Mouse (Mus musculus) neural tube, embryonic 11.5 days (tissue): Measurements from ENCODE around the gene Tedc2. TPM values are rescaled to one million over a fixed set of nuclear protein-coding genes. Genes with fewer than 3 reads are reported as not detected.
A peak's percentile ranks its signal among the peaks of the same experiment; 100 is the strongest.

ENCODE experiments used
- ATAC-seq: fragments of 200-750 bp; cut with Nextera tagmentation; 2 replicates; pipeline ENCODE4 v1.8.0; 2017; ENCODE audit warnings: moderate number of reproducible peaks, mild to moderate bottlenecking, moderate TSS enrichment, moderate library complexity; ENCODE audit not compliant: insufficient read depth, low FRiP score, low TSS enrichment
- DNase-seq: peaks from one replicate; pipeline ENCODE4 v3.0.0-alpha.2; 2015; ENCODE audit warnings: low spot score
- H3K27ac ChIP-seq: fragments of 300-500 bp; sonication (generic); 2 replicates; pipeline ENCODE4 v1.5.1; 2014; ENCODE audit warnings: low read depth, mild to moderate bottlenecking, low read length
- H3K27me3 ChIP-seq: fragments of 300-500 bp; sonication (generic); 2 replicates; pipeline ENCODE4 v1.6.1; 2014; ENCODE audit warnings: mild to moderate bottlenecking, low read length, mixed read lengths; ENCODE audit not compliant: control insufficient read depth, insufficient read depth
- H3K36me3 ChIP-seq: fragments of 300-500 bp; sonication (generic); 2 replicates; pipeline ENCODE4 v1.6.1; 2014; ENCODE audit warnings: mild to moderate bottlenecking, low read length, moderate library complexity, mixed read lengths; ENCODE audit not compliant: control insufficient read depth, insufficient read depth
- H3K4me1 ChIP-seq: fragments of 300-500 bp; sonication (generic); 2 replicates; pipeline ENCODE4 v1.6.1; 2014; ENCODE audit warnings: low read length, mixed read lengths; ENCODE audit not compliant: control insufficient read depth, insufficient read depth
- H3K4me2 ChIP-seq: fragments of 300-500 bp; sonication (generic); 2 replicates; pipeline ENCODE4 v1.6.1; 2014; ENCODE audit warnings: low read depth, mild to moderate bottlenecking, moderate library complexity
- H3K4me3 ChIP-seq: fragments of 300-500 bp; sonication (generic); 2 replicates; pipeline ENCODE4 v1.5.1; 2014; ENCODE audit warnings: low read depth, low read length
- H3K9ac ChIP-seq: fragments of 300-500 bp; sonication (generic); 2 replicates; pipeline ENCODE4 v1.6.1; 2014; ENCODE audit warnings: mild to moderate bottlenecking, low read length
- H3K9me3 ChIP-seq: fragments of 300-500 bp; sonication (generic); 2 replicates; pipeline ENCODE4 v1.6.1; 2016; ENCODE audit warnings: low read length; ENCODE audit not compliant: control insufficient read depth
- WGBS: fragments of 180-500 bp; shearing (Covaris S2); extraction: QIAGEN DNeasy Blood & Tissue Kit; methylation state at CpG from one replicate; pipeline ENCODE4 v1.1.7; 2014; 5-methylcytosine and 5-hydroxymethylcytosine counted together
- microRNA-seq: library from miRNA; unstranded; fragments of <30 nt; microRNA quantifications from one replicate; pipeline ENCODE4, GENCODE M21; 2016
- polyA plus RNA-seq: library from polyadenylated mRNA; unstranded; fragments of >200 nt; fragmentation: Nextera tagmentation; extraction: Ambion mirVana; gene quantifications from 2 replicates; pipeline ENCODE4 v1.2.1, GENCODE M21; 2014

The Tedc2 gene
- polyA plus RNA-seq, 1 experiment from 2014 or later: 18.3 TPM

DNA sequence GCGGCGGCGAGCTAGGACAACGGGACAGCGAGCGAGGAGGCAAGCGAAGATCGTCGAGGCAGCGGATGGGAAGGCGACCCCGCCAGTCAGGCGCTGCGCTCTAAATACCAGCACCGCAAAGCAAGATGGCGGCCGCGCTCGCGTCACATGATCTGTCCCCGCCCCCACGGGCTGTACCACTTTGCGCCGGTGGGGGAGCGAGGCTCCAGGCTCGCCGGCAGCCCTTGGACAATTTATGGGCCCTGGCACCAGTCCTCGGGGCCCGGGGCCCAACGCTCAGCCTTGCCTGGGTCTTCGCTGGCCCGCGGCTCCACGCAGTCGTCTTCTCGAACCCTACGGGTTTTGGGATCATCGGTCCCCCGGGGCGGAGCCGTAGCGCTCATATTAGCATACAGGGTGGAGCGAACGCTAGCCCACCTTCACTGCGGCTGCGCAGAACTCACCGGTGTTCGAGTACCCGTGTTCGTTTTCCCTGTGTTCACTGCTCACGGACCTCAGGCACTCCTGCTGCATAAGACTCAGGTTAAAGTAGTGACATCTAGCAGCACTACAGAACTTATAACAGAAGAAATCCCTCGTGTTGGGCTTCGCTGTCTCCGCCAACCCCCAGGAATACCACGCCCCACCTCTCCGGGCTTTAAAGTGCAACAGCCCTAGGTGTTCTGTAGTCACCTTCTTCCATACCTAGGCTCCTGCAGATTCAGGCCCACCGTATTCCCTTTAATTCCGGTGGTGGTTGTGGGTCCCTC is 51.2 kb downstream of the Tedc2 start, which contains the start of gene Atp6v0c:
Atp6v0c (minus strand) TSS at position 386 of the 749 bp plus-strand sequence.
- Histone ChIP-seq H3K4me2 (peak within 1 kb of the TSS; percentile 84), H3K9ac (peak within 1 kb of the TSS; percentile 61), H3K27ac (peak within 1 kb of the TSS; percentile 92), H3K27me3 (no peaks in the 10 kb centered on the region), H3K4me1 (peaks cover 8% of the 10 kb centered on the region), H3K9me3 (no peaks in the 10 kb centered on the region), H3K36me3 (no peaks in the 10 kb centered on the region; the same call in none of the 2 replicates), H3K4me3 (peak within 1 kb of the TSS; percentile 94)
- ATAC-seq (peak; percentile 84), DNase-seq (peak; percentile 94)
- WGBS: under 1% methylated on average over 58 of the region's 58 CpGs

DNA sequence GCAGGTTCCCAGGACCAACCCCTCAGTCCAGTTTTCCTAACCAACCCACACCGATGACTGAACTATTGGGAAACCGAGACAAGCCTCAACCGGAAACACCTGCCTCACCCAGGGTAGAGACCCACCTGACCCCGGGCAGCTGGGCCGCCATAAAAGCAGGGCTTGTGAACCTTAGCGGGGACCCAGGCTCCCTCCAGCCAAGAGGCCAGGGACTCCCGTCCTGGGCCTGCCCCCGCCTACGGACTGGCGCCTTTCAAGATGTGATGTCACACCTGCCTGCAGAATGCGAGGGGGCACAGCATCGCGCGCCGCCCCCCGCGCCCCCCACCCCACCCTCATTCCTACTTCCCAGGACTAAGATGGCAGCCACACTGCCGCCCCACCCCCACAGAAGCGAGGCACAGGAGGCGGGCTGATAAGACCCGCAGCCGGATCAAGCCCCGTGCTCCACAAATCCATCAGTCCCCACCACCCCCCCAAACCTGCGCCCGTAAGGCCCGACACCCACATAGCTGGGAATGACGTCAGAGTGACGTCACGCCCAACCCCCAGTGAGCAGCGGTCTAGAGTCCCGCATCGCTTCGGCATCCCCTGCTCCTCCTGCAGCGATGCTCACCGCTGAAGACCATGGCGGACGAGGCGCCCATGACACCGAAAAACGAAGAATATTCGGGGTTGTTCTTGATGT is 51.9 kb downstream of the Tedc2 start:
- ATAC-seq (peak; percentile 63), DNase-seq (peak; percentile 76)
- Histone ChIP-seq H3K9ac (peak overlapping the region; percentile 61), H3K4me2 (peak overlapping the region; percentile 84), H3K27me3 (no peaks in the 10 kb centered on the region), H3K4me3 (peak overlapping the region; percentile 94), H3K36me3 (no peaks in the 10 kb centered on the region; the same call in none of the 2 replicates), H3K27ac (peak overlapping the region; percentile 92), H3K4me1 (peaks cover 8% of the 10 kb centered on the region), H3K9me3 (no peaks in the 10 kb centered on the region)
- under 1% methylated on average over 39 of the region's 41 CpGs for WGBS

DNA sequence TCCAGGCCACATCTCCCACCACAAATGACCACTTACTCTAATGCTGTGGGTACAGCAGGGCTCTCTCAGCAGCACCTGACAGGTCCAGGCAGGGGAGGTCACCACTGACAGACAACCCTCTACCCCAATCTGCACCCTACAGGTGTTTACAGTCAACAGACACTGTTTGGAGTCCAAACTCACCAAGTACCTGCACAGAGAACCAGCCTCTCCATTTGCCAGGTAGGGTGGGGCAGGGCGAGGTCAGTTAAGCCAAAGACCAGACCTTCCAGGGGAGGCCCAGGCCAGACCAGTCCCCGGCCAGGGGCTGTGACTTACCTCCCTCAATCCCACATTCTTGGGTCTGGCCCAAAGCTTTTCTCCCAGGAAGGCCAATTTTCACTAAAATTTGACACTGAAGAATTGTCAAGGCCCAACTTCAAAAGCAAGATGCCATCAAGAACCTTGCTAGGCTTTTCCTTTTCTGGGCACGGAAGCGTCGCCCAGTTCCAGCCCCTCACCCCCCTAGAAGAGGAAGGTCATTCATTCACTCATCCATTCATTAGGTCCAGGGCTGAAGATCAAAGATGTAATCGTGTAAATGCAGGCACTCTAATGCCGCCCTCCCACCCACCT is 52.7 kb downstream of the Tedc2 start:
- DNase-seq: no peak
- no peak for ATAC-seq
- WGBS: 64% methylated on average over 7 of the region's 7 CpGs
- Histone ChIP-seq H3K4me3 (peak overlapping the region; percentile 94), H3K27ac (no peak overlapping the region; the same call in 1 of the 2 replicates), H3K9ac (peak overlapping the region; percentile 61), H3K27me3 (no peaks in the 10 kb centered on the region), H3K4me2 (peak overlapping the region; percentile 84), H3K9me3 (no peaks in the 10 kb centered on the region), H3K4me1 (peaks cover 9% of the 10 kb centered on the region), H3K36me3 (no peaks in the 10 kb centered on the region; the same call in none of the 2 replicates)

DNA sequence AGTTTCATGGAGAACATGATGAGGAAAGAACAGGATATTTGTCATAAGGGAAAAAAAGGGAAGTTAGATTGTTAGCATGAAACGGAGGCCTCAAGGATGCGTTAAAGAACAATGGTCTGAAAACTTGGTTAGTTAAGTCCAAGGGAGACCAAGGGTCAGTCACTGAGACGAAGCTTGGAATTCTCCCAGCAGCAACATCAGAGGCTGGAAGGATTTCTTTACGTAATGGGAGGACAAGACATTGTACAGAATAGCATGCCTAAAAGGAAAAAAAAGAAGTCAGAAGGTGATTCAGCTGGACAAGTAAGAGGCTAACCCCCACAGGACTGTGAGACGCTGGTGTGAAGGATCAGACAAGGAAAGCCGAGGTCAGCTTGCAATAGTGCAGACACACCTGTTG is 53.5 kb downstream of the Tedc2 start:
- DNase-seq: no peak
- H3K4me3 ChIP-seq: no peak overlapping the region
- no peak for ATAC-seq
- H3K4me2 ChIP-seq: no peak overlapping the region
- H3K27ac ChIP-seq: no peak overlapping the region
- H3K9me3 ChIP-seq: no peaks in the 10 kb centered on the region
- peaks cover 13% of the 10 kb centered on the region for H3K4me1 ChIP-seq
- no peaks in the 10 kb centered on the region for H3K27me3 ChIP-seq
- 94% methylated on average over 6 of the region's 6 CpGs for WGBS
- no peak overlapping the region for H3K9ac ChIP-seq
- no peaks in the 10 kb centered on the region; the same call in none of the 2 replicates for H3K36me3 ChIP-seq

Small RNAs within 50 kb of the gene (microRNA-seq; reads per million reads assigned to microRNA genes)
- 1.6 reads per million for gene Mir5134
- 1.0 reads per million for gene Mir6965

Other genes with a start within 250 kb of the Tedc2 start
- gene Prss30, start 240.3 kb downstream of the Tedc2 start, polyA plus RNA-seq: not detected in 2 replicates
- gene Prss22, start 222.8 kb downstream of the Tedc2 start, polyA plus RNA-seq: 0.17 TPM in 1 of 2 replicates, not detected in the other
- gene Prss27, start 182.7 kb downstream of the Tedc2 start, polyA plus RNA-seq: 0.37 TPM in 1 of 2 replicates, not detected in the other
- gene Kctd5, start 147.4 kb downstream of the Tedc2 start, polyA plus RNA-seq: 87.6 and 94.5 TPM in 2 replicates
- gene Pdpk1, start 69.9 kb downstream of the Tedc2 start, polyA plus RNA-seq: 44.6 and 44.9 TPM in 2 replicates
- 27.3 and 36.2 TPM in 2 replicates for gene Amdhd2, start 57.1 kb downstream of the Tedc2 start, polyA plus RNA-seq
- gene Atp6v0c, start 51.1 kb downstream of the Tedc2 start, polyA plus RNA-seq: 555 and 574 TPM in 2 replicates
- 7.9 and 8.7 TPM in 2 replicates for gene Tbc1d24, start 15.3 kb downstream of the Tedc2 start, polyA plus RNA-seq
- 4.0 and 4.7 TPM in 2 replicates for gene Ntn3, start 11.3 kb downstream of the Tedc2 start, polyA plus RNA-seq
- 87.6 and 92.1 TPM in 2 replicates for gene Ccnf, start 30.6 kb upstream of the Tedc2 start, polyA plus RNA-seq
- gene Abca17, start 130.2 kb upstream of the Tedc2 start, polyA plus RNA-seq: 0.24 TPM in 1 of 2 replicates, not detected in the other
- gene Abca3, start 131.1 kb upstream of the Tedc2 start, polyA plus RNA-seq: 15.3 and 20.1 TPM in 2 replicates
- gene Rnps1, start 193.7 kb upstream of the Tedc2 start, polyA plus RNA-seq: 370 and 385 TPM in 2 replicates
- gene Eci1, start 205.8 kb upstream of the Tedc2 start, polyA plus RNA-seq: 54.1 and 61.5 TPM in 2 replicates
- gene Dnase1l2, start 222.3 kb upstream of the Tedc2 start, polyA plus RNA-seq: 2.1 and 2.3 TPM in 2 replicates
- gene E4f1, start 249.5 kb upstream of the Tedc2 start, polyA plus RNA-seq: 17.0 and 21.2 TPM in 2 replicates
- 65.0 and 65.2 TPM in 2 replicates for gene Pgp, start 249.5 kb upstream of the Tedc2 start, polyA plus RNA-seq